Mouse (Mus musculus) hindbrain, embryonic 16.5 days (tissue): Measurements from ENCODE around the gene Rorb. TPM values are rescaled to one million over a fixed set of nuclear protein-coding genes. Genes with fewer than 3 reads are reported as not detected.

Experiments used
- ATAC-seq: fragments of 200-750 bp; cut with Nextera tagmentation; 2 replicates; pipeline ENCODE4 v1.8.0; 2017; ENCODE audit warnings: moderate TSS enrichment, moderate library complexity
- H3K27ac ChIP-seq: fragments of 300-500 bp; sonication (generic); 2 replicates; pipeline ENCODE4 v1.5.1; 2014; ENCODE audit warnings: low read depth, mild to moderate bottlenecking, control low read depth, low read length, moderate library complexity
- H3K27me3 ChIP-seq: fragments of 300-500 bp; sonication (generic); replicated peaks from 2 replicates; pipeline ENCODE4 v1.6.1; 2014; ENCODE audit warnings: low read length; ENCODE audit not compliant: control insufficient read depth, insufficient read depth
- H3K36me3 ChIP-seq: fragments of 300-500 bp; sonication (generic); 2 replicates; pipeline ENCODE4 v1.6.1; 2014; ENCODE audit warnings: mild to moderate bottlenecking, low read length, moderate library complexity, mixed read lengths; ENCODE audit not compliant: control insufficient read depth, insufficient read depth
- H3K4me1 ChIP-seq: fragments of 300-500 bp; sonication (generic); 2 replicates; pipeline ENCODE4 v1.6.1; 2014; ENCODE audit warnings: low read depth, low read length; ENCODE audit not compliant: control insufficient read depth, insufficient read depth
- H3K4me2 ChIP-seq: fragments of 300-500 bp; sonication (generic); 2 replicates; pipeline ENCODE4 v1.6.1; 2014; ENCODE audit warnings: mild to moderate bottlenecking, low read length, control low read depth, moderate library complexity
- H3K4me3 ChIP-seq: fragments of 300-500 bp; sonication (generic); 2 replicates; pipeline ENCODE4 v1.5.1; 2014; ENCODE audit warnings: mild to moderate bottlenecking, low read length, control low read depth, moderate library complexity
- H3K9ac ChIP-seq: fragments of 300-500 bp; sonication (generic); 2 replicates; pipeline ENCODE4 v1.6.1; 2014; ENCODE audit warnings: low read depth, mild to moderate bottlenecking, control low read depth, low read length, moderate library complexity
- H3K9me3 ChIP-seq: fragments of 300-500 bp; sonication (generic); 2 replicates; pipeline ENCODE4 v1.6.1; 2014; ENCODE audit warnings: mild to moderate bottlenecking, low read length, moderate library complexity; ENCODE audit not compliant: control insufficient read depth
- WGBS: fragments of 180-500 bp; shearing (Covaris S2); extraction: QIAGEN DNeasy Blood & Tissue Kit; methylation state at CpG from one replicate; pipeline ENCODE4 v1.1.7; 2014; 5-methylcytosine and 5-hydroxymethylcytosine counted together
- polyA plus RNA-seq: library from polyadenylated mRNA; unstranded; fragments of >200 nt; fragmentation: Nextera tagmentation; extraction: Ambion mirVana; gene quantifications from 2 replicates; pipeline ENCODE4 v1.2.1, GENCODE M21; 2015

The Rorb gene
- polyA plus RNA-seq, 1 experiment from 2014 or later, result 13.1 TPM

DNA sequence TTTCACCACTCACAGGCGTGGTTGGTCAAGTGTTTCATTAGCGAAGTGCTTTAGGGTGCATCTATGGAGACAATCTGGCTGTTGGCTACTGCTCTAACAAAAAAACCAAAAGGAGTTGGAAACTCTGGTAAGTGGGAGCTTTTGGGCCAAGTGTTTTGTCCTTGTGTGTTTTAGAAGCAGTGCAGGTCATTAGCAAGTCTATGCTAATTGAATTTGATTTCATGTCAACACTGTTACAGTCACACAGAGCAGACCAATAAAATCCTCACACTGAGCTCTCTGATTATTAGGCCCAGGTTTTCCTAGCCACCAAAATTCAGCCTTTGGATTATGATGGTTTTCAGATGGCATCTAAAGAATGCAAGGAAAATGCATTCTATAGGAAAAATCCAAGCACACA is 70.2 kb downstream of the Rorb start:
- Histone ChIP-seq H3K9ac (no peak overlapping the region), H3K9me3 (no peaks in the 10 kb centered on the region), H3K4me3 (no peak overlapping the region), H3K27me3 (no peaks in the 10 kb centered on the region), H3K27ac (no peak overlapping the region), H3K36me3 (no peaks in the 10 kb centered on the region), H3K4me1 (no peaks in the 10 kb centered on the region), H3K4me2 (no peak overlapping the region)
- 54% methylated on average over 2 of the region's 2 CpGs for WGBS
- ATAC-seq, result no peak

DNA sequence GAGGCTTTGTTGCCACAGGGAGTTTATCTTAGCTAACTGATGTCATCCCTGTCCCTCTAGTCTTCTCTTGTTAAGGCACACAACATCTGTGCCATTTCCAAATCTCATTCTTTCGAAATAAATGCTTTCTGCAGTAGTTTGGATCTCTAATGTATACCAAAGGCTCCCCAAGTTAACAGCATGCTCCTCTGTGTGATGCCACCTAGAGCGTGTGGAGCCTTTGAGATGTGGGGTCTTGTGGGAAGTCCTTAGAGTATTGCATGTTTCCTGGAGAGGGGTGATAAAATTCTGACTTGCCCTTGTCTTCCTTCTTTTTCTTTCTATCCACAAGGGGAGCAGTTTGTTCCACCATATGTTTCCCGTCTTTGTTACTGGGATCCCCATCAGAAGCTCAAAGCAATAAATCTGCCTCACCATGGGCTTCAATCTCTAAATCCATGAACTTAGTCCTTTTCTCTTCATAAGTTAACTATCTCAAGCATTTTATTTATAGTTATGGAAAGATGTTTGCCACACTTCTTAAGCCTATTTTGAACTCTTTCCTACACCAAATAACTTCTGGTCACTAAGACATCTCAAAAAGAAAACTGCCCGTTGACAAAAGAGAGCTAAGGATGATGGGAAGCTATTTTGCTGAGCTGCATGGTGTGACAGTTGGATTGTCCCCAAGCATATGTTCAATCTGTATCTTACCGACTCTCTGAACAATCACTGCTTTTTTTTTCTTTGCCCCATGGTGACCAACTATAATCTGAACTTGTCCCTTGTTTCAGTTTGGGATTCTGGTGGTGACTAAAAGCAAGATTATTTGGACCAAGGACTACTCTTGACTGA is 76.3 kb downstream of the Rorb start:
- no peaks in the 10 kb centered on the region for H3K36me3 ChIP-seq
- H3K9me3 ChIP-seq, result no peaks in the 10 kb centered on the region
- H3K27me3 ChIP-seq, result no peaks in the 10 kb centered on the region
- no peak for ATAC-seq
- no peaks in the 10 kb centered on the region for H3K4me1 ChIP-seq
- no peak overlapping the region for H3K4me3 ChIP-seq
- no peak overlapping the region for H3K4me2 ChIP-seq
- no peak overlapping the region for H3K9ac ChIP-seq
- H3K27ac ChIP-seq, result no peak overlapping the region
- WGBS, result 91% methylated on average over 5 of the region's 5 CpGs

DNA sequence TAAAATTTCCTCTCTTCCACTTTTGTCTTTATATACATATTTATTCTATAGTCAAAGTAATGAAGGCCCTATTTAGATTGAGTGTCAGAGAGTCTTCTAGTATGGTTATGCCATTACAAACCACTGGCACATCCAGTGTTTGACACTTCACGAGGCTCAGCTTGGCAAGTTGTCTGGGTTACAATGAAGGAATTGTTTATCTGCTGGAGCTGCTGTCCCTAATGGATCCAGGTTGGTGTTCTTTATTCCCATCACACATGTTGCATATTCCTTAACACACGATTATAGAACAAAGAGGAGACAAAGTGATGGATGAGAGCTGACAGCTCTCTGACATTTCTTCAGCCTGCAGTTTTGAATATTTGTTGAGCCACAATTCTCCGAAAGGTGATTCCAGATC is 77.0 kb downstream of the Rorb start:
- Histone ChIP-seq H3K4me1 (no peaks in the 10 kb centered on the region), H3K4me2 (no peak overlapping the region), H3K4me3 (no peak overlapping the region), H3K36me3 (no peaks in the 10 kb centered on the region), H3K9me3 (no peaks in the 10 kb centered on the region), H3K27me3 (no peaks in the 10 kb centered on the region), H3K9ac (no peak overlapping the region), H3K27ac (no peak overlapping the region)
- WGBS, result 68% methylated on average over 3 of the region's 3 CpGs
- ATAC-seq, result no peak

DNA sequence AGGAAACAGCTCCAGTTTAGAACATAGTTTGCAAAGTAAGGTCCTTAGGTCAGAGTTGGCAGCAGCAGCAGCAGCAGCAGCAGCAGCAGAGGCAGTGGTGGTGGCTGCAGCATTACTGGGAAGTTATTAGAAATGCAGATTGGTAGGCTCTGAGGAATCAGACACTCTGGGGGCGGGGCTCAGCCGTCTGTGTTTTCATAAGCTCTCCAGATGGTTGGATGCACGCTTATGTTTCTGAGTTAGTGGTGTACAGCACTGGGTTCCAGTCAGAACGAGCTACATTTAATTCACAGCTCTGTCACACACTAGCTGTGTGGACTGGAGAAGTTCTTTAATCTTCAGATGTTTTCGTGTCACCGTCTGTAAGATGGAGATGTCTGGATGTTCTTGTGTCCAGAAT is 105.9 kb downstream of the Rorb start:
- H3K4me3 ChIP-seq, result no peak overlapping the region
- 31% methylated on average over 6 of the region's 6 CpGs for WGBS
- H3K9ac ChIP-seq, result no peak overlapping the region
- H3K27me3 ChIP-seq, result no peaks in the 10 kb centered on the region
- no peak overlapping the region for H3K4me2 ChIP-seq
- peak; percentile 73; the same call in 1 of the 2 replicates for ATAC-seq
- H3K9me3 ChIP-seq, result no peaks in the 10 kb centered on the region
- no peaks in the 10 kb centered on the region for H3K36me3 ChIP-seq
- no peaks in the 10 kb centered on the region for H3K4me1 ChIP-seq
- no peak overlapping the region for H3K27ac ChIP-seq

DNA sequence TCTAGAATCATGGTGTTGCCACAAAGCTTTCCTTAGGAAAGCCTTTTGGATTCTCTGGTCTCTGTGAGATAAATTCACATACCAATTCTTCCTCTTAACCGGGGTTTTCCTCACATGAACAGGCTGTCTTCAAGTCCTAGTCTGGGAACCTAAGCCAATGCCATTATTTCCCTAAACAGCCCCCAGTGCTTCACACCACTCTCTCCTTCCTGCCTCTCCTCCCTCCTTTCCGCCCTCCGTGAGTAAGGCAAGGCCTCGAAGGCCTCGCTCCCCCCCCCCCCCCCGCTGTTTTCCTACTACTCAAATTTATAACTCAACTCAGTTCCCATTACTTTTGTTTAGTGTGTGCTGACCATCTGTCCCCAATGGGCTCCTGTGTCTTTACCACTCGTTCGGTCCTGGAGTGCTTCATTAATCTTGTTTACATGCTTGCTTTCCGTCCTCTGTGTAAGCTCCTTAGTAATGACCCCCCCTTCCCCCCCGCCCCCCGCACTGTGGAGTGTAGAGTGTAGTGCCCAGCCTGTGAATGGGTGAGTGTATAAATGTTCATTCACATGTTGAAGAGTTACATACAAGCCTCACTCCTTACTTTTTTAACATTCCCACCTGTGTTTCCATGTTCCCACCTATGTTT is 106.9 kb downstream of the Rorb start:
- Histone ChIP-seq H3K36me3 (no peaks in the 10 kb centered on the region), H3K4me1 (no peaks in the 10 kb centered on the region), H3K27me3 (no peaks in the 10 kb centered on the region), H3K27ac (no peak overlapping the region), H3K4me2 (no peak overlapping the region), H3K9me3 (no peaks in the 10 kb centered on the region), H3K9ac (no peak overlapping the region), H3K4me3 (no peak overlapping the region)
- WGBS, result 41% methylated on average over 11 of the region's 11 CpGs
- peak; percentile 76 for ATAC-seq

DNA sequence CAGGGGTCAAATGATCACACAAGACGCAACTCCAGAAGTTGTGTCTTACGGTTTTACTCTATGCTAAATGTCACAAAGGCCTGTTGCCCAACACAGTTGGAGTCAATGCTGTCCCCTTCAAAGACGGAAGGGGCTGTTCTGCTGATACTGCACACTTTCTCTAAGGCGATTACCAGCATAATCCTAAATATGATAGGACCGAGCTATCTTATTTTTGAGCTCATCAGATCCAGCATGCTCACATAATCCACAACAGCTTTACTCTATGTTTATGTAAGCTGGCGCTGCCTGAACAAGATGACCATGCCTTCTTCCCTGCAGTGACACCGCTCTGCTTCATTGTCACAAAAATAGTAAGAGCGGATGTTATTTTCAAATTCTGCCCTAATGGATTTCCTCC is 112.0 kb downstream of the Rorb start:
- 87% methylated on average over 8 of the region's 8 CpGs for whole genome bisulfite sequencing
- Histone ChIP-seq H3K27ac (no peak overlapping the region), H3K4me1 (no peaks in the 10 kb centered on the region), H3K4me2 (no peak overlapping the region; the same call in 1 of the 2 replicates), H3K27me3 (no peaks in the 10 kb centered on the region), H3K4me3 (no peak overlapping the region), H3K36me3 (no peaks in the 10 kb centered on the region), H3K9me3 (no peaks in the 10 kb centered on the region), H3K9ac (no peak overlapping the region)
- ATAC-seq, result no peak

DNA sequence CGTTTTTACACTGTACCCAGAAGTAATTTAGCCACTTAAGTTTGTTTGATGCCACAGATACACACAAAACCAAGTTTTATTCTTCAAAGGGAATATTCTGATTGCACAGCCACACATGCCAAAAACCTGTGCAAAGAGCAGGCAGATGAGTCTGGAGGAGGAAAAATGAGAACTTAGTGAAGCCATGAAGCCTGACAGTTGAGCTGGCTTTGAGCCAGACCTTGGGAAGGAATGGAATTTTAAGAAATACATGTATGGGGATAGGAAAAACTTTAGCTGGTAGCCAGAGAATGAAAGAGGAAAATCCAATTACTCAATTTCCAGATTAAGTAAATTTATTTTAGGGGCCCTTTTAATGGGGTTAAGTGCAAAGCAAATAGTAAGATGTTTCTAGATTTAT is 113.3 kb downstream of the Rorb start:
- H3K36me3 ChIP-seq, result no peaks in the 10 kb centered on the region
- H3K9ac ChIP-seq, result no peak overlapping the region
- no peak for ATAC-seq
- H3K9me3 ChIP-seq, result no peaks in the 10 kb centered on the region
- H3K4me2 ChIP-seq, result no peak overlapping the region
- no peak overlapping the region for H3K27ac ChIP-seq
- H3K4me3 ChIP-seq, result no peak overlapping the region
- no peaks in the 10 kb centered on the region for H3K4me1 ChIP-seq
- WGBS, result 77% methylated on average over 1 of the region's 1 CpGs
- no peaks in the 10 kb centered on the region for H3K27me3 ChIP-seq

DNA sequence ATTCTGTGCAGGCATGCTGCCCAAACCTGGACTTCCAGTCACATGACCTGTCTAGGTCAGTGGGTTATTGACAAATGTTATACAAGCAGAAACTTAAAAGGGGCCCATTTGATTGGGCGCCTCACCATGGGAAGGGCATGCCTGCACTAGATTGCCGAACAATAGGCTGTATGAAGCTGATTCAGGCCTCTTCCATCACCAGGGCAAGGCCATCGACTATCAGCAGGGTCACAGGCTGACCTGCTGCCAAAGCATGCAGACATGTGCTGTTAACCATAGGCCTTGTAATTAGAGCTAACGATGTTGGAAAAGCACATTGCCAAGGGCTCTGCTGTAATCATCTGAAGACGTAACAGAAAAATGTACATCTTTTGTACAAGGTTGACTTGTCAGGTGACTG is 131.0 kb downstream of the Rorb start:
- Histone ChIP-seq H3K4me2 (no peak overlapping the region), H3K9ac (no peak overlapping the region), H3K4me1 (no peaks in the 10 kb centered on the region), H3K27me3 (no peaks in the 10 kb centered on the region), H3K4me3 (no peak overlapping the region), H3K27ac (no peak overlapping the region), H3K9me3 (no peaks in the 10 kb centered on the region), H3K36me3 (no peaks in the 10 kb centered on the region)
- 0 out of 2 replicates have a peak, but pooled peaks have one; percentile 27 for ATAC-seq
- WGBS, result 67% methylated on average over 5 of the region's 5 CpGs

DNA sequence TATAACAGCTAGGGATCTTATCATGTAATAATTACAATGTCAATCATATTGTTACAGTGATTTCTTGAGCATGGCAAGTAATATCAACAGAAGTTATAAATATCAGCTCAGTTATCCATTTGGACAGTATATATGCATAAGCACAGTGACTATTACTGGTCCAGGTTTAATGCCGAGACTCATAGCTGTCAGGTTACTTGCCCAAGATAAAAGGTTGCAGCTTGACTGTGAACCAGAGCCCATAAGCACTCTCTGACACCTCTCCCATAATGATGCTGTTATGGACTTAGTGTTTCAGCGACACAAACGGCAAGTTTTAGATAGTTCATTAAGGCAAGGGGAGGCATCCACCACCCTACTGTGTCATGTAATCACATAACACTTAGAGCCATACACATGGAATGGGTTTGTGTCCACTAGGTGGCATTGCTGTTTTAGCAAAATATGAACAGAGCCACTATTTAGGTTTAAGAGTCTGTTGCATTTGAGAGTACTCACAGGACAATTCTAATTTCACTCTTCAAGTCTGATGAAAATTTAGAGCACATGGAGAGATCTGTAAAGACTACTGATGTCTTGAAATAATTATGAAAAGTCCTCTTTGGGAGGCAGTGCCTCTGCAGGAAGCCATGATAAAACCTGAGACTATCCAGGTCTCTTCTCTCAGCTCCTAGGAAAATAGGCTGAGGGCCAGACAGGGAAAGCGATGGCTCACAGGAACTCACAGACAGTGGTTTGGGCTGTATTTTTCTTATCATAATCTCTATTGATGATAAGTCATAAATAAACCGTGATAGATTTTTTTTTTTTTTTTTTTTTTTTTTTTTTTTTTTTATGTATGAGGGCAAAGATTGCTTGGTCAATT is 136.0 kb downstream of the Rorb start:
- H3K36me3 ChIP-seq, result no peaks in the 10 kb centered on the region
- H3K9ac ChIP-seq, result no peak overlapping the region
- no peak overlapping the region for H3K4me2 ChIP-seq
- H3K27me3 ChIP-seq, result no peaks in the 10 kb centered on the region
- no peaks in the 10 kb centered on the region for H3K4me1 ChIP-seq
- H3K9me3 ChIP-seq, result no peaks in the 10 kb centered on the region
- H3K4me3 ChIP-seq, result no peak overlapping the region
- no peak overlapping the region for H3K27ac ChIP-seq
- peak; percentile 91 for ATAC-seq
- WGBS, result 63% methylated on average over 5 of the region's 5 CpGs
